Mouse (Mus musculus) ES-Bruce4 (cell line): ENCODE results near the gene Mepce. TPM values are rescaled to one million over a fixed set of nuclear protein-coding genes. Genes with fewer than 3 reads are reported as not detected.
A peak's percentile ranks its signal among the peaks of the same experiment; 100 is the strongest.

Experiments
- H3K27ac ChIP-seq: 2 replicates; pipeline ENCODE4 v1.5.1; 2012; ENCODE audit warnings: low read length, inconsistent platforms; ENCODE audit not compliant: insufficient read depth
- H3K27me3 ChIP-seq: 2 replicates; pipeline ENCODE4 v1.6.1; 2012; ENCODE audit warnings: mild to moderate bottlenecking, low read length, inconsistent platforms; ENCODE audit not compliant: control insufficient read depth, poor library complexity, insufficient read depth, severe bottlenecking
- H3K36me3 ChIP-seq: 2 replicates; pipeline ENCODE4 v1.6.1; 2012; ENCODE audit warnings: inconsistent platforms, mild to moderate bottlenecking, low read length, moderate library complexity; ENCODE audit not compliant: control insufficient read depth, poor library complexity, insufficient read depth, severe bottlenecking
- H3K4me1 ChIP-seq: one replicate; pipeline ENCODE4 v1.8.1; 2011; ENCODE audit warnings: low read length; ENCODE audit not compliant: control insufficient read depth, insufficient read depth
- H3K4me3 ChIP-seq: 2 replicates; pipeline ENCODE4 v1.5.1; 2011; ENCODE audit warnings: low read depth, mild to moderate bottlenecking, low read length
- H3K9ac ChIP-seq: 2 replicates; pipeline ENCODE4 v1.6.1; 2012; ENCODE audit warnings: low read depth, mild to moderate bottlenecking, inconsistent platforms; ENCODE audit not compliant: poor library complexity, severe bottlenecking
- H3K9me3 ChIP-seq: replicated peaks from 2 replicates; pipeline ENCODE4 v1.6.1; 2012; ENCODE audit warnings: mild to moderate bottlenecking, low read length, inconsistent platforms; ENCODE audit not compliant: control insufficient read depth, poor library complexity, insufficient read depth, severe bottlenecking
- CTCF ChIP-seq: IDR thresholded peaks from one replicate; pipeline ENCODE4 v1.8.1; 2011; ENCODE audit warnings: low read depth, low read length
- EP300 ChIP-seq: IDR thresholded peaks from 2 replicates; pipeline ENCODE4 v1.6.1; 2011; ENCODE audit warnings: low read depth, low read length; ENCODE audit not compliant: insufficient read depth
- POLR2A ChIP-seq: IDR thresholded peaks from one replicate; pipeline ENCODE4 v1.8.1; 2011; ENCODE audit warnings: low read length; ENCODE audit not compliant: insufficient read depth
- polyA plus RNA-seq: library from polyadenylated mRNA; stranded (reverse); fragments of >200 nt; gene quantifications from 2 replicates; pipeline ENCODE4 v1.2.4, GENCODE M21; 2011; ENCODE audit warnings: low read depth; ENCODE audit not compliant: missing spikeins, insufficient read depth, insufficient read length

Gene Mepce
- polyA plus RNA-seq, 1 experiment: 21.6 TPM

DNA sequence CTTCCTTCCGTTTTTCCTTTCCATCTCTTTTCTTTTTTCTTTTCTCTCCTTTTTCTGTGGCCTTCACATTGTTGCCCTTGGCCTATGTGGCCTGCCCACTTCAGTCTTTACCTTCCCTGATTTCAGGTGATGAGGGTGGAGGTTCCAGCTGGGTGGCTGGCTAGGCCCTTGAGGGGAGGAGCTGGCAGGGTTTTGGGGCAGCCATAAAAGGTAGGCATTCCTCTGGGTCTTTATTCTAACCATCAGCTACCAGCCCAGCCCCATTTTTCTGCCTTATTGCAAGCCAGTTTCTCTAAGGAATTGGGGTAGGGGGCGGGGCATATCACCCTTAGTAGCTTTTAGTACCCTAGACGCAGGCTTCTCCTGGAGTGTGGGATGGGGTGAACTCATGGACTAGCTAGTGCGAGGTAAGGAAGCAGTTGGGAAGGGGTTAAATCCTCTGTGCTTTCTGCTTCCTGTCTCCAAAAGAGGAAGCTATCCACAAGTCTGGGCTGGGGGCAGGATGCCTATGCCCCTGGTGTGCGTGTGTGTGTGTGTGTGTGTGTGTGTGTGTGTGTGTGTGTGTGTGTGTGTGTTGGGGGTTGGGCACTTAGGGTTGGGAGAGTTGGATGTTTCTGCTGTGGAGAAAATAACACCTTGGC is 39.2 kb downstream of the Mepce start:
- no peaks in the 10 kb centered on the region for H3K36me3 ChIP-seq

DNA sequence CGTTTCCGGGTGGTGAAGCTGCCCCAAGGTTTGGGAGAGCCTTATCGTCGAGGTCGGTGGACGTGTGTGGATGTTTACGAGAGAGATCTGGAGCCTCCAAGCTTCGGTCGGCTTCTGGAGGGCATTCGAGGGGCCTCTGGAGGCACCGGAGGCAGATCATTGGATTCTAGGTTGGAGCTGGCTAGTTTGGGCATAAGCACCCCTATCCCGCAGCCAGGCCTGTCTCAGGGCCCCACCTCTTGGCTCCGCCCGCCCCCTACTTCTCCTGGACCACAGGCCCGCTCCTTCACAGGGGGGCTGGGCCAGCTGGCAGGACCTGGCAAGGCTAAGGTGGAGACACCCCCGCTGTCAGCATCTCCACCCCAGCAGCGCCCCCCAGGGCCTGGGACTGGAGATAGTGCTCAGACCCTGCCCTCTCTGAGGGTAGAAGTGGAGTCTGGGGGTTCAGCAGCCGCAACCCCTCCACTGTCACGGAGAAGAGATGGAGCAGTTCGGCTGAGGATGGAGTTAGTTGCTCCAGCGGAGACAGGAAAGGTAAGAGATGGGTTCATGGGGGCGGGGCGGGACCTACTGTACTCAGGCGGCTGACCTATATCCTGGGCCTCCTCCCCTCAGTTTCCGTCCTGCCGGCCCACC is 40.0 kb downstream of the Mepce start:
- no peaks in the 10 kb centered on the region for H3K36me3 ChIP-seq
- peak overlapping the region; percentile 77 for H3K4me3 ChIP-seq
- no peaks in the 10 kb centered on the region for H3K9me3 ChIP-seq
- H3K9ac ChIP-seq: peak overlapping the region; percentile 62
- H3K27me3 ChIP-seq: no peaks in the 10 kb centered on the region
- TF ChIP-seq CTCF (peak; percentile 45), EP300 (no peak), POLR2A (no peak)
- peaks cover 13% of the 10 kb centered on the region for H3K4me1 ChIP-seq
- no peak overlapping the region for H3K27ac ChIP-seq

More for the DNA sequence above, 39.2 kb downstream of the Mepce start:
- Histone ChIP-seq H3K9ac (no peak overlapping the region), H3K27me3 (no peaks in the 10 kb centered on the region), H3K4me1 (peaks cover 18% of the 10 kb centered on the region), H3K27ac (0 out of 2 replicates have a peak overlapping the region, but pooled peaks have one; percentile 15), H3K4me3 (no peak overlapping the region), H3K9me3 (no peaks in the 10 kb centered on the region)
- TF ChIP-seq POLR2A (no peak), EP300 (no peak), CTCF (no peak)

DNA sequence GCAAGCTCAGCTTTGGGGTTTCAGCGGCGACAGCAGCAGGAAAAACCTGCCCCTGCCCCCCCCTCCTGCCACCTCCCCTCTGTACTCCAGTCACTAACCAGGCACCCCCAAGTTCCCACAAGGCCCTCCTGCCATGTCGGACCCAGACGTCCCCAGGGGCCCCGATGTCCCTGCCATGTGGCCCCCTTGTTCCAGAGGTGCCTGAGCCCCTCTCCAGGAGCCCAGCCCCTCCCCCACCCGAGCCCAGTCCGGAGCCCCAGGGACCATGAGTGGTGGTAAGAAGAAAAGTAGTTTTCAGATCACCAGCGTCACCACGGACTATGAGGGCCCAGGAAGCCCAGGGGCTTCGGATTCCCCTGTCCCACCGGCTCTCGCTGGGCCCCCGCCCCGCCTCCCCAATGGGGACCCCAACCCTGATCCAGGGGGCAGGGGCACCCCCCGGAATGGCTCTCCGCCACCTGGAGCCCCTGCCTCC is 40.6 kb downstream of the Mepce start:
- H3K27ac ChIP-seq: no peak overlapping the region
- TF ChIP-seq EP300 (no peak), POLR2A (no peak), CTCF (no peak)
- H3K9ac ChIP-seq: peak overlapping the region; percentile 62
- no peaks in the 10 kb centered on the region for H3K36me3 ChIP-seq
- no peaks in the 10 kb centered on the region for H3K9me3 ChIP-seq
- peaks cover 13% of the 10 kb centered on the region for H3K4me1 ChIP-seq
- peak overlapping the region; percentile 77 for H3K4me3 ChIP-seq
- no peaks in the 10 kb centered on the region for H3K27me3 ChIP-seq

DNA sequence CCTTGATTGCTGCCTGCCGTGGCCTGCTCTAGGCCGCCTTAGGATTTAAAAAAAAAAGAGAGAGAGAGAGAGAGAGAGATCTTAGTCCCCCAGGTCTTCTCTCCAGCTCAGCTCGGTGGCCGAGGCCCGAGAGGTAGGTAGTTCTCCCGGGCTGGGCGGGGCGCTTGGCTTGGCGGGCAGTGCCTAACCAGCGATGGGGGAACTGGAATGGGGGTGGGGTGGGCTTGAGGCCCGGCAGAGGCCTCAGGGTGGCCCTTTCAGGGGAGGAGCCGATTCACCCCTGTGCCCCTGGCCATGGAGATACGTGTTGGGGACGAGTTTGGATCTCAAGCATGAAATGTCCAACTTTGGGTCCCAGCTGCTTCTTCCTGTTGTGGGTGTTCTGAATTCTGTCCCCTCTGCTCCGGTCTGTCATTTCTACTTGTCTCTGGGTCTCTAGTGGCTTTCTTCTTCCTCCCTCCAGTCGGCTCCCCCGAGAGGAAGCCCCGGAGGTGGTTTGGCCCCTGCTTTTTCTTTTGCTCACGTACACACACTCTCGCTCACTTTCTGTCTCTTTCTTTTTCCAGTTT is 41.1 kb downstream of the Mepce start:
- no peaks in the 10 kb centered on the region for H3K27me3 ChIP-seq
- peak overlapping the region; percentile 62 for H3K9ac ChIP-seq
- peaks cover 10% of the 10 kb centered on the region for H3K4me1 ChIP-seq
- TF ChIP-seq CTCF: no peak
- TF ChIP-seq POLR2A: no peak
- no peak for TF ChIP-seq EP300
- H3K36me3 ChIP-seq: no peaks in the 10 kb centered on the region
- H3K4me3 ChIP-seq: peak overlapping the region; percentile 77
- H3K27ac ChIP-seq: peak overlapping the region; percentile 49
- no peaks in the 10 kb centered on the region for H3K9me3 ChIP-seq

DNA sequence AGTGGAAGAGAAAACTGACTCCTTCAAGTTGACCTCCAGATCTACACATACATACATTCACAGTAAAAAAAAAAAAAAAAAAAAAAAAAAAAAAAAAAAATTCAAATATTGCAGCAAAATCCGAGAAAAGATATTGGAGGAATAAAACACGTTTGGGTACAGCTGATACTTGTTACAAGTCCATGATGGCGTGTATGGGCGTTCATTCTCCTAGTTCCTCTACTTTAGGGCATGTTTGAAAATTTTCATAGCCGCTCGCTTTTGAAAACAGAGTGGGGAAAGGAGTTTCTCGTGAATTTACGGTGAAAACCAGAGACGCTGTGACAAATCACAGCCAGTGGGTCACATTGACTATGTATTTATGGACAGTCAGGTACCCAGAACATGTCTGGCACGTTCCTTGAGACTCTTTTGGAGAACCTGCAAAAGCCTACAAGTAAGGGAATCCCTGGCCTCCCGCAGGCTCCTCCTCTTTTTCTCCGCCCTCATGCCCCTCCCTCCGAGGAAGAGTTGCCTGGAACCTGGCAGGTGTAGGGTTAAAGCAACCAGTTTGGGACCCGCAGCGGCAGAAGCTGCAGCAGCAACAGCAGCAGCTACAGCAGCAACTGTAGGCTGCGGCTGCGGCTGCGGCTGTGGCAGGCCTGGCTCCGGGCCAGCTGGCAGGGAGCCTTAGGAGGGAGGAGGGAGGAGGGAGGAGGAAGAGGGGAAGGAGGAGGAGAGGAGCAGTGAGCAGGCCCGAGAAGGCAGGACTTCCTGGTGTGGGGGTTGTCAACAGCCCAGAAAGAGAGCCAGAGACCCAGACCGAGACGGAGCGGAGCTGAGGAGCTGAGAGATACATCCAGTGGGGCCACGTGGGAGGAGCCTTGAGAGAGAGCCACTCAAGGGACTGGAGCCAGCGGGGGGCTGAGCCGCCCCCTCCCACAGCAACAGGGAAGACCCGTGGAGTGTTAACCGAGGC is 42.0 kb downstream of the Mepce start, which contains the start of gene Tsc22d4:
TSS of gene Tsc22d4 (plus strand) at position 517 of the 958 bp plus-strand sequence.
- no peaks in the 10 kb centered on the region for H3K9me3 ChIP-seq
- H3K27me3 ChIP-seq: no peaks in the 10 kb centered on the region
- H3K27ac ChIP-seq: peak within 1 kb of the TSS; percentile 49
- H3K4me1 ChIP-seq: peaks cover 4% of the 10 kb centered on the region
- H3K36me3 ChIP-seq: no peaks in the 10 kb centered on the region
- TF ChIP-seq EP300 (0 out of 2 replicates have a peak, but pooled peaks have one; percentile 58), POLR2A (peak; percentile 83), CTCF (no peak)
- peak within 1 kb of the TSS; percentile 62 for H3K9ac ChIP-seq
- peak within 1 kb of the TSS; percentile 77 for H3K4me3 ChIP-seq
